Mouse (Mus musculus) testis, adult 2 months (tissue): Measurements from ENCODE around the gene Otp.

Experiments
- CTCF ChIP-seq: fragments of 200-500 bp; IDR thresholded peaks from 2 replicates; pipeline ENCODE4 v1.5.1; 2012; ENCODE audit warnings: low read depth, mild to moderate bottlenecking, inconsistent platforms, low read length, moderate library complexity; ENCODE audit not compliant: control insufficient read depth, insufficient read depth, insufficient replicate concordance
- POLR2A ChIP-seq: fragments of 200-500 bp; IDR thresholded peaks from 2 replicates; pipeline ENCODE4 v1.6.1; 2012; ENCODE audit warnings: low read depth, mild to moderate bottlenecking, inconsistent platforms, low read length, moderate library complexity; ENCODE audit not compliant: control insufficient read depth

DNA sequence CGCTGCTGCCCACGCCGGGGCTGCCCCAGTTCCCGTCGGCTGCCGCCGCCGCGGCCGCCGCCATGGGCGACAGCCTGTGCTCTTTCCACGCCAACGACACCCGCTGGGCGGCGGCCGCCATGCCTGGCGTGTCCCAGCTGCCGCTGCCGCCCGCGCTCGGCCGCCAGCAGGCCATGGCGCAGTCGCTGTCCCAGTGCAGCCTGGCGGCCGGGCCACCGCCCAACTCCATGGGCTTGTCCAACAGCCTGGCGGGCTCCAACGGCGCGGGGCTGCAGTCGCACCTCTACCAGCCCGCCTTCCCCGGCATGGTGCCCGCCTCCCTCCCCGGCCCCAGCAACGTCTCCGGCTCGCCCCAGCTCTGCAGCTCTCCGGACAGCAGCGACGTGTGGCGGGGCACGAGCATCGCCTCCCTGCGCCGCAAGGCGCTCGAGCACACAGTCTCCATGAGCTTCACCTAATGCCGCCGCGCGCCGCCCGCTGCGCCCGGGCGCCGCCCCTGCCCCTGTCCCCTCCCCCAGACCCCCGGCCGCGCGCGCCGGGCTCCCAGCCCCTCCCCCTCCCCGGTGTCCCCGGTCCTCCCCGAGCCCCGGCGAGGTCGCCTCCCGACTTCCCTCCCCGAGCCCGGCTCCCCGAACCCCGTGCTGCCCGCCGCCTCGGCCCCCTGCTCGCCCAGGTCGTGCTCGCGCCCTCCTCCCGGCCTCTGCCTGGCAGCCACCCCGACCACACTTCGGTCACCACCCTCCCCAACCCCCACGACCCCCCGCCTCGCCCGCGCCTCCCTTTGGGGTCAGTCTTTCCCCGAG is 8.0 kb downstream of the Otp start:
- no peak for TF ChIP-seq POLR2A
- TF ChIP-seq CTCF = no peak
